Mouse (Mus musculus): ENCODE data around the gene Dnah7c.
"Not testable (repeated sequence)": the region's sequence is repeated elsewhere in the genome, so short reads cannot be mapped to it uniquely, and the experiment has no call there.

Gene Dnah7c

GRCm38 (mm10) chr1:46425137-46425925, at the start of gene Dnah7c:
Gene Dnah7c, plus strand, starts transcription at chr1:46425592.
- peak; percentile 62 for DNase-seq (ENCODE audit: low read depth, low spot score)

- DNase-seq (ENCODE audit: low read depth, low spot score): not testable (repeated sequence)
Observed at GRCm38 (mm10) chr1:46380641-46381040, 44.8 kb upstream of the Dnah7c start.

- DNase-seq (ENCODE audit: low read depth, low spot score): not testable (repeated sequence)
Observed at GRCm38 (mm10) chr1:46394681-46395297, 30.6 kb upstream of the Dnah7c start.

- DNase-seq (ENCODE audit: low read depth, low spot score): no peak
Observed at GRCm38 (mm10) chr1:46408324-46409115, 16.9 kb upstream of the Dnah7c start.

- not testable (repeated sequence) for DNase-seq (ENCODE audit: low read depth, low spot score)
Observed at GRCm38 (mm10) chr1:46414798-46415197, 10.6 kb upstream of the Dnah7c start.

- DNase-seq (ENCODE audit: low read depth, low spot score): peak; percentile 69
Observed at GRCm38 (mm10) chr1:46416946-46417345, 8.4 kb upstream of the Dnah7c start.

- not testable (repeated sequence) for DNase-seq (ENCODE audit: low read depth, low spot score)
Observed at GRCm38 (mm10) chr1:46418966-46419365, 6.4 kb upstream of the Dnah7c start.

GRCm38 (mm10) chr1:46428401-46428800, 3.0 kb downstream of the Dnah7c start:
- peak; percentile 55 for DNase-seq (ENCODE audit: low read depth, low spot score)

- DNase-seq (ENCODE audit: low read depth, low spot score): peak; percentile 74
Observed at GRCm38 (mm10) chr1:46514671-46515070, 89.3 kb downstream of the Dnah7c start.

GRCm38 (mm10) chr1:46521032-46521431, 95.6 kb downstream of the Dnah7c start:
- no peak for DNase-seq (ENCODE audit: low read depth, low spot score)

GRCm38 (mm10) chr1:46526537-46526936, 101.1 kb downstream of the Dnah7c start:
- DNase-seq (ENCODE audit: low read depth, low spot score): not testable (repeated sequence)

GRCm38 (mm10) chr1:46544812-46545421, 119.5 kb downstream of the Dnah7c start:
- no peak for DNase-seq (ENCODE audit: low read depth, low spot score)

GRCm38 (mm10) chr1:46580385-46580784, 155.0 kb downstream of the Dnah7c start:
- peak; percentile 18 for DNase-seq (ENCODE audit: low read depth, low spot score)

- not testable (repeated sequence) for DNase-seq (ENCODE audit: low read depth, low spot score)
Observed at GRCm38 (mm10) chr1:46593826-46594225, 168.4 kb downstream of the Dnah7c start.

- not testable (repeated sequence) for DNase-seq (ENCODE audit: low read depth, low spot score)
Observed at GRCm38 (mm10) chr1:46596343-46596742, 171.0 kb downstream of the Dnah7c start.

GRCm38 (mm10) chr1:46620331-46620730, 194.9 kb downstream of the Dnah7c start:
- no peak for DNase-seq (ENCODE audit: low read depth, low spot score)

GRCm38 (mm10) chr1:46625914-46626313, 200.5 kb downstream of the Dnah7c start:
- not testable (repeated sequence) for DNase-seq (ENCODE audit: low read depth, low spot score)

GRCm38 (mm10) chr1:46649821-46650220, 224.4 kb downstream of the Dnah7c start:
- DNase-seq (ENCODE audit: low read depth, low spot score): peak; percentile 88

GRCm38 (mm10) chr1:46652721-46653120, 227.3 kb downstream of the Dnah7c start:
- peak; percentile 52 for DNase-seq (ENCODE audit: low read depth, low spot score)

GRCm38 (mm10) chr1:46724810-46725209, 299.4 kb downstream of the Dnah7c start:
- not testable (repeated sequence) for DNase-seq (ENCODE audit: low read depth, low spot score)

GRCm38 (mm10) chr1:46725266-46725665, 299.9 kb downstream of the Dnah7c start:
- DNase-seq (ENCODE audit: low read depth, low spot score): no peak

GRCm38 (mm10) chr1:46725719-46726118, 300.3 kb downstream of the Dnah7c start:
- DNase-seq (ENCODE audit: low read depth, low spot score): not testable (repeated sequence)

All from ES-CJ7 (cell line).